Mouse (Mus musculus) olfactory bulb, adult 2 months (tissue): ENCODE measurements at regions not wholly inside any gene's neighbourhood (a gene's known extent, or its start where the extent isn't known, plus 50 kb on each side); places are given as distances from the start of the nearest gene placed in this dataset.

ENCODE experiments used
- CTCF ChIP-seq: fragments of 200-500 bp; IDR thresholded peaks from 2 replicates; pipeline ENCODE4 v1.5.1; 2012; ENCODE audit warnings: low read depth, mild to moderate bottlenecking, low read length, moderate library complexity; ENCODE audit not compliant: insufficient read depth
- POLR2A ChIP-seq: fragments of 200-500 bp; IDR thresholded peaks from 2 replicates; pipeline ENCODE4 v1.6.1; 2012; ENCODE audit warnings: mild to moderate bottlenecking, low read depth, low read length, moderate library complexity; ENCODE audit not compliant: insufficient read depth

DNA sequence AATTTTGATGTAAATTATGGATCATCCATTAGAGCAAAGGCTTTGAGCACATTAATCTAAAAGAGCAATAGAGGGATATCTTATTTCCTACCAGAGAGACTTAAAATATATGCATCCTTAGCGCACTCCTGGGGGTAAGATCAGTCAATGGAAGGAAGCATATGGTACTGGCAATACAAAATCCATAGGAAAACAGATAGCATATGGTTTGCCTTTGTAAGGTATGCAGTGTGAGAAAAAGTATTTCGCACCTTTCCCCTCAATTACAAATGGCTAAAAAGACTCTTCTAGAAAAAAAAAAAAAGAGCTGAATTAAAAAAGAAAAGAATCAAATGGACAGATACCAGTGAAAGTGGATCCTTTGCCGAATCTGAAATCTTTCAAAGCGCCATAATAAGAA, 495.0 kb upstream of the Tenm3 start:
- TF ChIP-seq CTCF (no peak), POLR2A (no peak)
